Mouse (Mus musculus) megakaryocyte, embryonic 14.5 days (primary cell): ENCODE results near the gene Wwc1. TPM values are rescaled to one million over a fixed set of nuclear protein-coding genes. Genes with fewer than 3 reads are reported as not detected.

ENCODE experiments used
- H3K27me3 ChIP-seq: replicated peaks from 2 replicates; pipeline ENCODE3; 2012; ENCODE audit warnings: inconsistent platforms
- H3K36me3 ChIP-seq: replicated peaks from 2 replicates; pipeline ENCODE3; 2012; ENCODE audit warnings: low read length, inconsistent platforms, mixed read lengths
- H3K4me1 ChIP-seq: 2 replicates; pipeline ENCODE4 v1.6.1; 2012; ENCODE audit warnings: inconsistent platforms
- H3K4me3 ChIP-seq: replicated peaks from 2 replicates; pipeline ENCODE3; 2012; ENCODE audit warnings: moderate library complexity, mild to moderate bottlenecking, inconsistent platforms
- H3K9me3 ChIP-seq: 2 replicates; pipeline ENCODE4 v1.6.1; 2012; ENCODE audit warnings: inconsistent platforms
- FLI1 ChIP-seq: IDR thresholded peaks from 2 replicates; pipeline ENCODE4 v1.6.1; 2012; ENCODE audit warnings: low read length, inconsistent platforms, mixed read lengths
- GATA1 ChIP-seq: IDR thresholded peaks from 3 replicates; pipeline ENCODE4 v1.6.1; 2012; ENCODE audit warnings: mixed read lengths, low read length, inconsistent platforms, borderline replicate concordance
- polyA plus RNA-seq: library from polyadenylated mRNA; stranded (reverse); fragments of >175 nt; gene quantifications from 2 replicates; pipeline ENCODE4 v1.2.3, GENCODE M21; 2012; ENCODE audit warnings: low replicate concordance; ENCODE audit not compliant: insufficient read depth

Wwc1 gene
- polyA plus RNA-seq, 1 experiment = not detected

DNA sequence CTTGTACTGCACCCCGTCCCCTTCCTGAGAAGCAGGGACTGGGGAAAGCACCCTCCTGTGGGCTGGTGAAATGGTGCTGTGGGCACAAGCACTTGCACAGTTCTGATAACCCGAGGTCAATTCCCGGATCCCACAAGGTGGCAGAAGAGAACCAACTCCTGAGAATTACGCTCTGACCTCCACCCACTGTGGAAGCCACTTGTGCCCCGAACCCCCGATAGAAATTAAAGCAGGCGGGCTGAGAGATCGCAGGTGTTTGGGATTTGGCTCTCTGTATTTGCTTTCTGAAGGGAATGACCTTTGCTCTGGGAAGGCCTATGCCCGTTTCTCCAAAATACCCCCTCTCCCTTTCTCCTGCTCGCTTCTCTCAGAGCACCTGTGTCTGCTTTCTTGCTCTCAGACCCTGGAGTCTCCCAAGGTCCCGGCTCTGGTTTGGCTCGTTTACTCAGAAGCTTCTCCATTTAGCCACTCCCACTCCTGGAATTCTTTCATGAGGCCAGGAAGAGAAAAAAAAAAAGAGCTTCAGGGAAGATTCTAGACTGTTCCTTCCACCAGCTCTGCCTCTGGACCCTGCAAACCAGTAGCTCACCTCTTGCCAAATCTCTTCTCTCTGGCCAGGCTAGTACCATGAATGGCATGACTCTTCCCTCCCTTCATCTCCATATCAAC is 58.0 kb downstream of the Wwc1 start:
- Histone ChIP-seq H3K36me3 (no peaks in the 10 kb centered on the region), H3K27me3 (peaks cover 7% of the 10 kb centered on the region), H3K9me3 (peaks cover 7% of the 10 kb centered on the region), H3K4me1 (no peaks in the 10 kb centered on the region), H3K4me3 (no peak overlapping the region)
- TF ChIP-seq GATA1 = no peak
- TF ChIP-seq FLI1 = no peak

DNA sequence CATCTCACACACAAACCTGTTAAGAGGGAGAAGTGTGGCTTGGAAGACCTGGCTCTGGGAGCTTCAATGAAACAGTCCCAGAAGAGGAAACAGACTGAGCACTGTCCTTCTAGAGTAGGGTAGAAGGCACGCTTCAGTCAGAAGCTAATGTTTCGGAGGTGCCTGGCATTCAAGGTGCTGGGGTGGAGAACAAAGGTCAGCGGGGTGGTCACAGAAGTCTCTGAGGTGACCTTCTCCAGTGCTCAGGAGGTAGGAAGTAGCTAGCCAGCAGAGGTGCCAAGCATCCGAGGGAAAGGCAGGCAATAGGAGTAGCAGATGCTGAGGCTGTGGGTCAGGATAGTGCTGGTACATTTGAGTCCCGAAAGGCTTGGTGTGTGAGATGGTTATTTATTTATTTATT is 59.6 kb downstream of the Wwc1 start:
- peaks cover 7% of the 10 kb centered on the region for H3K27me3 ChIP-seq
- no peaks in the 10 kb centered on the region for H3K4me1 ChIP-seq
- no peak overlapping the region for H3K4me3 ChIP-seq
- no peaks in the 10 kb centered on the region for H3K9me3 ChIP-seq
- TF ChIP-seq GATA1 (no peak), FLI1 (no peak)
- no peaks in the 10 kb centered on the region for H3K36me3 ChIP-seq

DNA sequence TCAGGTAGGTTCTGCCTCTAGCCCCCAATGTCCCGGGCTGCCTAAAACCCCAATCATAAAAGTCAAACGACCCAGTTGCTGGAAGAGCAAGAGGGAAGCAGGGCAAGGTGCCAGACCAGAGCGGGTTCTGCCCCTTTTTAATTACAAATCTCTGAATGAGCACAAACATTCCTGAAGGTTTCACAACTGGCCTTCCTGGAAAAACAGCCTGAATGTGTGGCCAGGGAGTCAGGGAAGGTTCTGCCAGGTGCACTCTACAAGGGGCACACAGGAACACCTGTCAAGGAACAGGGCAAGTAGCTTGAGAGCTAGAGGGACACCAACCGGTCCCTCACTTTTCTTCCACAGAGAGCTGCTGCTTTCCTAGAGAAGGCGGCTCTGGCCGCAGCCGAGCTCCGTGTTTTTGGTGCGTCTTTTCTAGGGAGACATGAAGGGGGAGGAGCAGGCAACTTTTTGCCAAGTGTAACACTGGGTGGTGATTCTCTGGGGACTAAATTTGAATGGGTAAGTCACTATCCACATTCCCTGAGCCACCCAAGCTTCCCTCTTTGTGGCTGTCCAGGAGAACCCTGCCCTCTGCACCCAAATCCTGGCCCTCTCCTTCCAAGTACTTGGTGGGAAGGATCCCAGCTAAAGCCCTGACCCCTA is 60.3 kb downstream of the Wwc1 start:
- no peak for TF ChIP-seq GATA1
- no peak for TF ChIP-seq FLI1
- Histone ChIP-seq H3K27me3 (peaks cover 7% of the 10 kb centered on the region), H3K4me3 (no peak overlapping the region), H3K9me3 (no peaks in the 10 kb centered on the region), H3K36me3 (no peaks in the 10 kb centered on the region), H3K4me1 (no peaks in the 10 kb centered on the region)

DNA sequence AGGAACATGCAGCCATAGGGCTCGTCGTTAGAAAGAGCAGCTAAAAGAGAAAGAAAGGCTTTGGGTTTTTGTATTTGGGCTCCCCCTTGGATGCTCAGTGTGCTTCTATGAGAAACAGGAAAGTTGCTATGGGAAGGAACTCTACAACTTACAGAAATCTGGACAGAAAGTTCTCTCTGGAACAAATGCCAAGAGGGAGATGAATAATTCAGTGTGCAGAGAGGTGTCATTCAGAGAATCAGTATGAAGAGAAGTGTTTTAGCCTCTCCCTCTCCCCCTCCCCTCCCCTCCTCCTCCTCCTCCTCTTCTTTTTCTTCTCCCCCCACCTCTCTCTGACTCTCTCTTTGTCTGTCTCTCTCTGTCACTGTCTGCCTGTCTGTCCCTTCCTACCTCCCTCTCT is 60.9 kb downstream of the Wwc1 start:
- Histone ChIP-seq H3K4me3 (no peak overlapping the region), H3K4me1 (no peaks in the 10 kb centered on the region), H3K9me3 (no peaks in the 10 kb centered on the region), H3K36me3 (no peaks in the 10 kb centered on the region), H3K27me3 (peaks cover 7% of the 10 kb centered on the region)
- TF ChIP-seq GATA1 (no peak), FLI1 (no peak)

DNA sequence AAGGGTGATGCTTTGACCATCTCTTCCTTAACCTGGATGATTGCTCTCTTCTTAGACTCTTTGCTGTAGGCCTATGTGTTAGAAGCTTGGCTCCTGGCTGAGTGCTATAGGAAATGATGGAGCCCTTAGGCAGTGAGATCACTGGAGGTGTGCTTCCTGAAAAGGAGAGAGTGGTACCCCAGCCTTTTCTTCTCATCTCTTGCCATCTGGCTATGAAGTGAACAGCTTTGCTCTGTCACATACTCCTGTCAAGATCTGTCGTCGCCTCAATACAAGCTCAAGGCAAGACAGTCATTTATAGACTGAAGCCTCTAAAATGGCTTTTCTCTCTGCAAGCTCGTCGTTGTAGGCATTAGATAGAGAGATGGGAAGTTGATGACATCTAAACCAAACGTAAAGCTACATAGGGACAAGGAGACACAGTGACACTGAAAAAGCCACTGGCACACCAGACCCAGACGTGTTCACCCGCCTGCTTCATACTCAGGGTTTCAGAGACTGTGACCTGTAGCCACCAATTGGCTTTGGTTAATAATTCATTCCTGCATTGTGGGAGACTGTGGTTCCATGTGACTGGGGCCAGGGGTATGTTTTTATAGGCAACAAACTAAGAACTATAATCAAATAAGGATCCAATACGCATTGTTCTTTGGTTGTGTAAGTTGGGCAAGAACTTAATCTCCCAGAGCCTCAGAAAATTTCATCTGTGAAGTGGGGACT is 63.7 kb downstream of the Wwc1 start:
- Histone ChIP-seq H3K9me3 (no peaks in the 10 kb centered on the region), H3K36me3 (no peaks in the 10 kb centered on the region)
- TF ChIP-seq FLI1 = no peak
- no peak for TF ChIP-seq GATA1

DNA sequence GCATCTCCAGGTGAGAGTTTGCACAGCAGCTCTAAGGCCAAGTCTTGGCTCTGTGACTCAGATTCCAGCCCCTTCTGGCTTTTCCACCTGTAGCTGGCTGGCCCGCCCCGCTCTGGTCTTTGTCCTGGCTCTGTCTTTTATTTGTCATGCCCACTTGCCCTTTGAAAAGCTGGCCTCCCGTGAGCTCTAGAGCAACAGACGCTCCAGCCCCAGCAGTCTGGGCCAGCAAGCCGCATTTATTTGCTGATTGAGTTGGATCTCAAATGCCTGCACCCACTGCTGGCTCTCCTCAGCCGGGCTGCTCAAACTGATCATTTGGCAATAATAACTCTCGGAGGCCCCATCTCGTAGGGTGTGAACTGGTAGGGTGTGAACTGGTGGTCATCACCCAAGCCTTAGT is 64.8 kb downstream of the Wwc1 start:
- Histone ChIP-seq H3K36me3 (no peaks in the 10 kb centered on the region), H3K9me3 (no peaks in the 10 kb centered on the region), H3K4me3 (no peak overlapping the region), H3K4me1 (no peaks in the 10 kb centered on the region), H3K27me3 (peaks cover 2% of the 10 kb centered on the region)
- TF ChIP-seq FLI1 (no peak), GATA1 (no peak)

More for the DNA sequence above, 63.7 kb downstream of the Wwc1 start:
- H3K27me3 ChIP-seq = peaks cover 2% of the 10 kb centered on the region
- H3K4me1 ChIP-seq = no peaks in the 10 kb centered on the region
- no peak overlapping the region for H3K4me3 ChIP-seq

DNA sequence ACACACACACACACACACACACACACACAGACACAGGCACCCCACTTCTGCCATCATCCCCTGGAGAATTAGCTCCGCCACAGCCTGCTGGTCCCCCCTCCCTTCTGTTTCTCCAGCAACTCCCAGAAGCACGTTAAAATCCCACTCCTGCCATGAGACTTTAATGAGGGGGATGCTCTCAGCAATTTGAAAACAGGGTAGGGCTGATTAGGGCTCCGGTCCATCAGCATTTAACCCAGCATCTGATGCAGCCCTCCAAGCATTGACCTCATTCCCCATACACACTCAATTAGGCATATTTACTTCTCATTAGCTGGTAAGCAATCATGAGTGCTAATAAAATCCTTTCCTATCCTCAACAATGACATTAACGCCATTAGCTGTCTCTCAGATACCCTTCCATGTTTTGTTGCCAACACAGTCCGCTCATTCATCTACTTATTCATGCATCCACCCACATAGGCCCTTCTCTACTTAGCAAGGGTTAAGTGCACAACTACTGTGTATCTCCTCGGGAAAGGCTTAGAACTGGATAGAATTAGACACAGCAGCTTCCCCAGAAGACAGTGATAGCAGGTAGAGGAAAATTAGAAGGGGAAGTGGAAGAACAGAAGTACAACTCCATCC is 66.8 kb downstream of the Wwc1 start:
- H3K9me3 ChIP-seq = no peaks in the 10 kb centered on the region
- no peaks in the 10 kb centered on the region for H3K36me3 ChIP-seq
- TF ChIP-seq GATA1 (no peak), FLI1 (no peak)
- no peak overlapping the region for H3K4me3 ChIP-seq
- H3K4me1 ChIP-seq = no peaks in the 10 kb centered on the region
- H3K27me3 ChIP-seq = peaks cover 2% of the 10 kb centered on the region

DNA sequence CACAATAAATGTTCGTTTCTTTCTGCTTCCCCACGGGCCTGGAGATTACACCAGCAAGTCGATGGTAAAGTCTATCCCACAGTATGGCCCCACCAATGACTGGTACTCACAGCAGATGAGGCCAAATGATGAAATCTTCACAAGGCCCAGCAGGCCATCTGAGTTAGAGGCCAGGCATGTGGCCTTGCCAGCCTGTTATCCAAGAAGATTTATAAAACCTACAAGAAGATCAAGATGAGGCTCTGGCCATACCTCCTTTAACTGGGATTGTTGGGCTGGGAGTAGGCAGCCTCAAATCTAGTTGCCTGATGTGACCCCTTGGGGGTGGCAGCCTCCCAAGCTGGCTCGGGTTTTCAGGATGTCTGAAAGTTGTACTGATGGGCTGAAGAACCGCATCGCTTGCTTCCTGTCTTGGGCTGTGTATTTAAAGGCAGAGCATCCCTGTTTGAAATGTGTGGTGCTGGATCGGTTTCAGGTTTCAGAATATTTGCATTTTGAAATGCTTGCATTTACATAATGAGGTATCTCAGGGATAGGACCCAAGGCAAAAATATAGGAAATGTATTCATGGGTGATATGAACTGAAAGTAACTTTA is 75.3 kb downstream of the Wwc1 start:
- TF ChIP-seq FLI1 (no peak), GATA1 (no peak)
- no peaks in the 10 kb centered on the region for H3K4me1 ChIP-seq
- peaks cover 3% of the 10 kb centered on the region for H3K27me3 ChIP-seq
- H3K9me3 ChIP-seq = no peaks in the 10 kb centered on the region
- no peak overlapping the region for H3K4me3 ChIP-seq
- no peaks in the 10 kb centered on the region for H3K36me3 ChIP-seq

DNA sequence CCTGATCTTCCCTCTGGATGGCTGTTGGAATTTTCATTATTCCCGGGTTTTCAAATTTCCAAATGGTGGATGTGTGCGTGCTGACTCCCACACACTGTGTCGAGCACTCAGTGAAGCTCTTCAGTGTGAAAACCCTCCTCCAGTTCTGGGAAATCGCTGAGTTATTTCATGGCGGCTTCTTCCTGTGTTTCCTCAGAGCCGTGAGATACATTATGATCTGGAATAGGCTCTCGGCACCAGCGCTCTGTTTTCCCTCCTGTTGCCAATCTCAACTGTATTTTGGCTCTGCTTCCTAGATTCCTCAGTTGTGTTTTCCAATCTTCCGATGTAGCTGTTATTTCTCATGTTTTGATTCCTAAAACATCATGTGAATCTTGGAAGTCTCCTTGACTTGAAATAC is 77.2 kb downstream of the Wwc1 start:
- Histone ChIP-seq H3K4me3 (no peak overlapping the region), H3K9me3 (no peaks in the 10 kb centered on the region), H3K4me1 (no peaks in the 10 kb centered on the region), H3K36me3 (no peaks in the 10 kb centered on the region), H3K27me3 (peaks cover 2% of the 10 kb centered on the region)
- TF ChIP-seq GATA1 (no peak), FLI1 (no peak)
